Mouse (Mus musculus): Measurements from ENCODE around the gene Krt87. TPM values are rescaled to one million over a fixed set of nuclear protein-coding genes. Genes with fewer than 3 reads are reported as not detected.

Gene Krt87
- total RNA-seq, 2 experiments from 2014 or later = not detected

Other genes starting within 250 kb of the Krt87 start
- 0.17 TPM in 1 of 2 replicates, not detected in the other for gene Grasp, start 214.6 kb downstream of the Krt87 start, total RNA-seq (2014; fragmentation: Nextera tagmentation)
- gene Grasp, start 214.6 kb downstream of the Krt87 start, total RNA-seq (2017) = 0.27 TPM in 1 of 2 replicates, not detected in the other
- gene Nr4a1, start 184.5 kb downstream of the Krt87 start, total RNA-seq (2014; fragmentation: Nextera tagmentation) = 0.66 and 3.2 TPM in 2 replicates
- 15.1 and 16.4 TPM in 2 replicates for gene Nr4a1, start 184.5 kb downstream of the Krt87 start, total RNA-seq (2017)
- 14.7 and 18.0 TPM in 2 replicates for gene Atg101, start 154.5 kb downstream of the Krt87 start, total RNA-seq (2014; fragmentation: Nextera tagmentation)
- gene Atg101, start 154.5 kb downstream of the Krt87 start, total RNA-seq (2017) = 31.7 and 42.1 TPM in 2 replicates
- gene 6030408B16Rik, start 145.6 kb downstream of the Krt87 start, total RNA-seq (2014; fragmentation: Nextera tagmentation) = not detected in 2 replicates
- not detected in 2 replicates for gene 6030408B16Rik, start 145.6 kb downstream of the Krt87 start, total RNA-seq (2017)
- gene Krt80, start 68.6 kb downstream of the Krt87 start, total RNA-seq (2014; fragmentation: Nextera tagmentation) = not detected in 2 replicates
- 0.57 TPM in 1 of 2 replicates, not detected in the other for gene Krt80, start 68.6 kb downstream of the Krt87 start, total RNA-seq (2017)
- not detected in 2 replicates for gene Krt7, start 27.8 kb downstream of the Krt87 start, total RNA-seq (2014; fragmentation: Nextera tagmentation)
- gene Krt7, start 27.8 kb downstream of the Krt87 start, total RNA-seq (2017) = 3.2 TPM in 1 of 2 replicates, not detected in the other
- gene Krt88, start 8.9 kb upstream of the Krt87 start, total RNA-seq (2014; fragmentation: Nextera tagmentation) = not detected in 2 replicates
- not detected in 2 replicates for gene Krt88, start 8.9 kb upstream of the Krt87 start, total RNA-seq (2017)
- not detected in 2 replicates for gene Krt81, start 24.9 kb upstream of the Krt87 start, total RNA-seq (2014; fragmentation: Nextera tagmentation)
- gene Krt81, start 24.9 kb upstream of the Krt87 start, total RNA-seq (2017) = not detected in 2 replicates
- gene Krt86, start 34.7 kb upstream of the Krt87 start, total RNA-seq (2014; fragmentation: Nextera tagmentation) = not detected in 2 replicates
- not detected in 2 replicates for gene Krt86, start 34.7 kb upstream of the Krt87 start, total RNA-seq (2017)
- not detected in 2 replicates for gene Krt83, start 52.7 kb upstream of the Krt87 start, total RNA-seq (2014; fragmentation: Nextera tagmentation)
- gene Krt83, start 52.7 kb upstream of the Krt87 start, total RNA-seq (2017) = not detected in 2 replicates
- gene Gm49425, start 78.5 kb upstream of the Krt87 start, total RNA-seq (2014; fragmentation: Nextera tagmentation) = not detected in 2 replicates
- not detected in 2 replicates for gene Gm49425, start 78.5 kb upstream of the Krt87 start, total RNA-seq (2017)
- gene Krt84, start 94.0 kb upstream of the Krt87 start, total RNA-seq (2014; fragmentation: Nextera tagmentation) = not detected in 2 replicates
- gene Krt84, start 94.0 kb upstream of the Krt87 start, total RNA-seq (2017) = not detected in 2 replicates
- not detected in 2 replicates for gene Krt82, start 111.9 kb upstream of the Krt87 start, total RNA-seq (2014; fragmentation: Nextera tagmentation)
- gene Krt82, start 111.9 kb upstream of the Krt87 start, total RNA-seq (2017) = not detected in 2 replicates
- gene Krt90, start 124.1 kb upstream of the Krt87 start, total RNA-seq (2014; fragmentation: Nextera tagmentation) = not detected in 2 replicates
- not detected in 2 replicates for gene Krt90, start 124.1 kb upstream of the Krt87 start, total RNA-seq (2017)
- not detected in 2 replicates for gene Krt75, start 135.1 kb upstream of the Krt87 start, total RNA-seq (2014; fragmentation: Nextera tagmentation)
- not detected in 2 replicates for gene Krt75, start 135.1 kb upstream of the Krt87 start, total RNA-seq (2017)
- not detected in 2 replicates for gene Gm5414, start 189.4 kb upstream of the Krt87 start, total RNA-seq (2014; fragmentation: Nextera tagmentation)
- gene Gm5414, start 189.4 kb upstream of the Krt87 start, total RNA-seq (2017) = not detected in 2 replicates
- not detected in 2 replicates for gene Gm5478, start 208.6 kb upstream of the Krt87 start, total RNA-seq (2014; fragmentation: Nextera tagmentation)
- not detected in 2 replicates for gene Gm5478, start 208.6 kb upstream of the Krt87 start, total RNA-seq (2017)
- gene Krt6b, start 241.5 kb upstream of the Krt87 start, total RNA-seq (2014; fragmentation: Nextera tagmentation) = not detected in 2 replicates
- gene Krt6b, start 241.5 kb upstream of the Krt87 start, total RNA-seq (2017) = not detected in 2 replicates

Measured in megakaryocyte-erythroid progenitor cell, adult 5-6 weeks (primary cell).